Mouse (Mus musculus) liver, embryonic 14.5 days (tissue): Measurements from ENCODE around the gene Cct8l1. TPM values are rescaled to one million over a fixed set of nuclear protein-coding genes. Genes with fewer than 3 reads are reported as not detected.

ENCODE experiments used
- ATAC-seq: fragments of 200-750 bp; cut with Nextera tagmentation; 2 replicates; pipeline ENCODE4 v1.8.0; 2017; ENCODE audit warnings: moderate number of reproducible peaks, mild to moderate bottlenecking, moderate library complexity; ENCODE audit not compliant: insufficient read depth
- DNase-seq, 3 experiments: peaks; one replicate each; pipeline ENCODE4 v3.0.0-alpha.2; 2012 to 2013; ENCODE audit warnings: low read depth in 3 of 3, low spot score in 3 of 3
- H3K27ac ChIP-seq: fragments of 300-500 bp; sonication (generic); 2 replicates; pipeline ENCODE4 v1.5.1; 2014; ENCODE audit warnings: moderate library complexity, mild to moderate bottlenecking, control low read depth, inconsistent platforms
- H3K27me3 ChIP-seq: fragments of 300-500 bp; sonication (generic); 2 replicates; pipeline ENCODE4 v1.6.1; 2014; ENCODE audit warnings: mild to moderate bottlenecking, low read length, moderate library complexity; ENCODE audit not compliant: control insufficient read depth, insufficient read depth
- H3K36me3 ChIP-seq: fragments of 300-500 bp; sonication (generic); replicated peaks from 2 replicates; pipeline ENCODE4 v1.6.1; 2014; ENCODE audit warnings: low read depth; ENCODE audit not compliant: control insufficient read depth, insufficient read depth
- H3K4me1 ChIP-seq, 2 experiments: fragments of 200-500 bp in 1 of 2; fragments of 300-500 bp in 1 of 2; sonication (generic) in 1 of 2; replicated peaks; 2 replicates each; pipeline ENCODE4 v1.6.1; 2012 to 2014; ENCODE audit warnings: antibody characterized with exemption in 1 of 2, inconsistent platforms in 1 of 2, low read length in 1 of 2; ENCODE audit not compliant: control insufficient read depth in 2 of 2, insufficient read depth in 2 of 2
- H3K4me2 ChIP-seq: fragments of 300-500 bp; sonication (generic); 2 replicates; pipeline ENCODE4 v1.6.1; 2014; ENCODE audit warnings: low read depth, mild to moderate bottlenecking, control low read depth, moderate library complexity
- H3K4me3 ChIP-seq, 2 experiments: fragments of 200-500 bp in 1 of 2; fragments of 300-500 bp in 1 of 2; sonication (generic) in 1 of 2; 2 replicates each; pipeline ENCODE4 v1.5.1; 2012 to 2014; ENCODE audit warnings: low read depth in 2 of 2, low read length in 2 of 2, mild to moderate bottlenecking in 2 of 2, control low read depth in 1 of 2, inconsistent platforms in 1 of 2, moderate library complexity in 1 of 2; ENCODE audit not compliant: insufficient read depth in 1 of 2
- H3K9ac ChIP-seq: fragments of 300-500 bp; sonication (generic); replicated peaks from 2 replicates; pipeline ENCODE4 v1.6.1; 2014; ENCODE audit warnings: mild to moderate bottlenecking, control low read depth, moderate library complexity
- H3K9me3 ChIP-seq: fragments of 300-500 bp; sonication (generic); 2 replicates; pipeline ENCODE4 v1.6.1; 2016; ENCODE audit warnings: low read length, mixed read lengths; ENCODE audit not compliant: control insufficient read depth
- CTCF ChIP-seq: IDR thresholded peaks from 2 replicates; pipeline ENCODE4 v1.5.1; 2016; ENCODE audit warnings: antibody characterized with exemption, low read depth, control low read depth
- EP300 ChIP-seq: IDR thresholded peaks from 2 replicates; pipeline ENCODE4 v1.6.1; 2016; ENCODE audit warnings: antibody characterized with exemption, low read depth
- WGBS: fragments of 180-500 bp; shearing (Covaris S2); extraction: QIAGEN DNeasy Blood & Tissue Kit; methylation state at CpG from one replicate; pipeline ENCODE4 v1.1.7; 2014; ENCODE audit not compliant: insufficient replicate concordance; 5-methylcytosine and 5-hydroxymethylcytosine counted together
- polyA plus RNA-seq, 2 experiments: library from polyadenylated mRNA; depleted of rRNA in 1 of 2; stranded (reverse) in 1 of 2; unstranded in 1 of 2; fragments of >200 nt; fragmentation: Nextera tagmentation in 1 of 2; extraction: Ambion mirVana in 1 of 2; gene quantifications; 2 replicates each; pipeline versions ENCODE4 v1.2.1 to v1.2.3; 2012 to 2014

Cct8l1 gene
- polyA plus RNA-seq, 2 experiments: not detected

DNA sequence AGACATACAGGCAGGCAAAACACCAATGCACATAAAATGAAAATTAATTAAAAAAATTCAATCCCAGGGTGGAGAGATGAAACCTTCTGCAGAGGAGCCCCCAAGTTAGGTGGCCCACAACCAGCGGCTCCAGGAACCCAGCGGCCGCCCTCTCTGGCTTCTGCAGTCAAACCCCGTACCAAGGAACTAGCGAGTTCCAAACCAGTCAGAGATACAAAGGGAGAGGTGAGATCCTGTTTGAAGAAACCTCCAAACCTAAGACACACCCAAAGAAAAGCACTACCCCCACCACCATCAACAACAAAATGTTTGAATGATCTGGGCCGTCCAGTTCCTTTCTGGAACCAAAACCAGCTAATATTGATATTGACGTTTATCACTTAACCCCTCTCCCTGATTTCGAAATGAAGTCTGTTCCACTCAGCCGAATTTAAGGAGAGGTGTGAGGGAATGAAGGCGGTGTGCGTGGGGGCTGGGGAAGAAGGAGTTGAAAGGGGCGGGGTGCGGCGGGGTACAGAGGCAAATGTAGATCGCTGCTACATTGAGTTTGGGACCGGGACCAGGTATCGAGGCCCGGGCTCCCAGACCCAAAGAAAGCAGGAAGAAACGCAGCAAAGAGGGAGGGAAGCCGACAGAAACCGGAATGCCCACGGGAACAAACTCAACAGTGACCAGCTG, 13.1 kb downstream of the Cct8l1 start:
- no peak for TF ChIP-seq CTCF
- H3K4me3 ChIP-seq: peak overlapping the region; percentile 83 to 84
- WGBS: 7% methylated on average over 22 of the region's 22 CpGs
- H3K9ac ChIP-seq: peak overlapping the region; percentile 72
- ATAC-seq (peak; percentile 41), DNase-seq (peak in 1 of 3 experiments; percentile 9)
- no peaks in the 10 kb centered on the region for H3K9me3 ChIP-seq
- peak overlapping the region; percentile 59 for H3K27ac ChIP-seq
- H3K4me1 ChIP-seq: peaks cover 12 to 21% of the 10 kb centered on the region in 2 experiments
- H3K36me3 ChIP-seq: no peaks in the 10 kb centered on the region
- H3K4me2 ChIP-seq: peak overlapping the region; percentile 85
- no peaks in the 10 kb centered on the region for H3K27me3 ChIP-seq

DNA sequence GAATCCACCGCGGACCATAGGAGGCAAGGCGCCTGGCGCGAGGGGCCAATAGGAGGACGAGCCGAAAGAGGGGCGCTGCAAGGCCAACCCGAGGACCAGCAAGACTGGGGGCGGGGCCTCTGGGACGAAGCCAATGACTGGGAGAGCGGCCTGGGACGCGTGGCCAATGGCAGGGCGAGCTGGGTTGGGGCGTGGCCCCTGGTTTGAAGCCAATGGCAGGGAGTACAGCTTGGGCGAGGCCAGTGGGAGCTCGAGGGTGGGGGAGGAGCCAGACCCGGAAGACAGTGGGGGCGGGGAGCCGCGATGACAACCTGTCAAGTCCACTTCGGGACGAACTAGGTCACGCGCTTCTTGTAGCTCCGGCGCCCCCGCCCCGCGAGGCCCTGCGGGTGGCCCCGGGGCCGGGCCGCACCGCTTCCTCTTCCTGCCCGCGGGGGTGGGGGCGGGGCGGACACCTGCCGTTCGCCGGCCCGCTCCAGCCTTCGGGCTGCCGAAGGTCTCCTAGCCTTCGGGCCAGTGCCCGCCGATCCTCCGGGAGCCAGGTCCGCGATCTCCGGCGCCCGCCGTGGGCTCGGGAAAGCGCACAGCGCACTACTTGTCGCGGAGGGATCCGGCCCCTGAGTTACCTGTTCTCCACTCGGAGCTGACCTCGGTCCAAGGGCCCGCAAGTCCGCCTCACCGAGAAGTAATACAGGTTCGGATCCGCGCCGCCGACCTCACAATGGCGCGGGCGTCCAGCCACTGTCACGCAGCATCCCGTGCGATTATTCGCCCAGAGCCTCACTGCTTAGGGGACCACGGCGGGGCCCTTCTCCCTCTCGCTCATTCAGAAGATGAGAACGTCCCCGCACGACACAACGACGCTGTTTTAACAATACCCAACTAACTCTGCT, 13.9 kb downstream of the Cct8l1 start:
- peak; percentile 98 for ATAC-seq
- peak overlapping the region; percentile 89 for H3K9ac ChIP-seq
- H3K36me3 ChIP-seq: no peaks in the 10 kb centered on the region
- no peaks in the 10 kb centered on the region for H3K27me3 ChIP-seq
- WGBS: under 1% methylated on average over 80 of the region's 87 CpGs
- peak overlapping the region; percentile 84 to 90 for H3K4me3 ChIP-seq
- H3K9me3 ChIP-seq: no peaks in the 10 kb centered on the region
- peak; percentile 99 for DNase-seq
- TF ChIP-seq CTCF: peak; percentile 46; the same call in 1 of the 2 replicates
- no peak for TF ChIP-seq EP300
- H3K4me1 ChIP-seq: peaks cover 12 to 21% of the 10 kb centered on the region in 2 experiments
- peak overlapping the region; percentile 85 for H3K4me2 ChIP-seq
- H3K27ac ChIP-seq: peak overlapping the region; percentile 89

DNA sequence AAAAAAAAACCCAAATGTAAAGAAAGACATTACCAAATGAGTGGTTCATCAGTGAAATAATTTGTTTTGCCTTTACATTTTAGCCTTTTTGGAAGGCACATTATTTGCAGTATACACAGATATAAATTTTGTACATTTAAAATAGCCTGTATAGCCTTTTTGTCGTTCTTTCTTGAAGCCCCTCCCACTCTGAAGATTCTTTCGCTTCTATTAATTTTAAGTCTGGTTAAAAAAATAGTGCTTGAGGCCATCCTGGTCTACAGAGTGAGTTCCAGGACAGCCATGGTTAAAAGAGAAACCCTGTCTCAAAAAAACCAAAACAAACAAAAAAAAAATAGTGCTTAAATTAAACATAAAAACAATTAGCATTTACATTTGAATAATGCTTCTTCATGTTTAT, 14.8 kb downstream of the Cct8l1 start:
- DNase-seq: peak in 1 of 3 experiments; percentile 23
- Histone ChIP-seq H3K36me3 (no peaks in the 10 kb centered on the region), H3K27ac (no peak overlapping the region), H3K27me3 (no peaks in the 10 kb centered on the region), H3K4me3 (peak overlapping the region; percentile 84 to 90; a peak in 3 of 4 replicates), H3K9ac (peak overlapping the region; percentile 89), H3K4me1 (peaks cover 12 to 21% of the 10 kb centered on the region in 2 experiments), H3K4me2 (peak overlapping the region; percentile 75), H3K9me3 (no peaks in the 10 kb centered on the region)
- 6% methylated on average over 2 of the region's 2 CpGs for WGBS
- ATAC-seq: no peak
- TF ChIP-seq EP300 (no peak), CTCF (no peak)

GRCm38 (mm10) chr5:25532256-25533147, 16.6 kb downstream of the Cct8l1 start:
- WGBS: 45% methylated on average over 17 of the region's 18 CpGs
- H3K9ac ChIP-seq: no peak overlapping the region; the same call in 1 of the 2 replicates
- H3K4me3 ChIP-seq: no peak overlapping the region
- H3K36me3 ChIP-seq: no peaks in the 10 kb centered on the region
- H3K4me1 ChIP-seq: peaks cover 8 to 19% of the 10 kb centered on the region in 2 experiments
- H3K4me2 ChIP-seq: peak overlapping the region; percentile 28
- no peaks in the 10 kb centered on the region for H3K27me3 ChIP-seq
- TF ChIP-seq EP300: no peak; the same call in 1 of the 2 replicates
- no peak for TF ChIP-seq CTCF
- H3K9me3 ChIP-seq: no peaks in the 10 kb centered on the region
- DNase-seq (peak; percentile 24 to 37 (median 30)), ATAC-seq (no peak)
- peak overlapping the region; percentile 53 for H3K27ac ChIP-seq
